Mouse (Mus musculus): ENCODE results near the gene Adrm1. TPM values are rescaled to one million over a fixed set of nuclear protein-coding genes. Genes with fewer than 3 reads are reported as not detected.

Gene Adrm1
- polyA plus RNA-seq, 1 experiment: 204 TPM

GRCm38 (mm10) chr2:180202805-180203204 lies 31.5 kb downstream of the Adrm1 start:
- H3K79me2 ChIP-seq (ENCODE audit: control insufficient read depth, insufficient read depth): peaks cover 2% of the 10 kb centered on the region
- no peak overlapping the region for H3K4me3 ChIP-seq (ENCODE audit: insufficient read depth, poor library complexity, severe bottlenecking)
- no peaks in the 10 kb centered on the region for H3K27me3 ChIP-seq (ENCODE audit: control insufficient read depth, insufficient read depth, insufficient read length)
- H3ac ChIP-seq (ENCODE audit: control insufficient read depth, insufficient read length, low read depth): no peak overlapping the region
- peaks cover 61% of the 10 kb centered on the region for H3K36me3 ChIP-seq (ENCODE audit: control insufficient read depth, insufficient read depth)
- no peaks in the 10 kb centered on the region for H3K79me3 ChIP-seq (ENCODE audit: low read depth)
- TF ChIP-seq MYOG (IDR thresholded peaks at IDR 0.05; ENCODE audit: control insufficient read depth, extremely low read depth, insufficient read length): no peak
- no peak for TF ChIP-seq FOSL1 (IDR thresholded peaks at IDR 0.05; ENCODE audit: insufficient read depth, low read length, poor library complexity, severe bottlenecking)
- no peak for TF ChIP-seq MYOD1 (IDR thresholded peaks at IDR 0.05; ENCODE audit: control insufficient read depth, insufficient read length, low read depth)
- TF ChIP-seq CEBPB (IDR thresholded peaks at IDR 0.05; ENCODE audit: low read depth): no peak
- no peak for TF ChIP-seq USF1 (IDR thresholded peaks at IDR 0.05; ENCODE audit: low read depth)
- no peak for TF ChIP-seq MAX (IDR thresholded peaks at IDR 0.05)
- no peak for TF ChIP-seq CTCF (IDR thresholded peaks at IDR 0.05; ENCODE audit: control insufficient read depth, insufficient read depth, insufficient read length)

GRCm38 (mm10) chr2:180204501-180204900 lies 33.2 kb downstream of the Adrm1 start:
- Histone ChIP-seq H3K79me3 (ENCODE audit: low read depth) (peaks cover 3% of the 10 kb centered on the region), H3K79me2 (ENCODE audit: control insufficient read depth, insufficient read depth) (peaks cover 19% of the 10 kb centered on the region), H3K4me3 (ENCODE audit: insufficient read depth, poor library complexity, severe bottlenecking) (no peak overlapping the region), H3K27me3 (ENCODE audit: control insufficient read depth, insufficient read depth, insufficient read length) (no peaks in the 10 kb centered on the region), H3K36me3 (ENCODE audit: control insufficient read depth, insufficient read depth) (peaks cover 53% of the 10 kb centered on the region), H3ac (ENCODE audit: control insufficient read depth, insufficient read length, low read depth) (no peak overlapping the region)
- TF ChIP-seq CEBPB (IDR thresholded peaks at IDR 0.05; ENCODE audit: low read depth) (no peak), MAX (IDR thresholded peaks at IDR 0.05) (no peak), USF1 (IDR thresholded peaks at IDR 0.05; ENCODE audit: low read depth) (no peak), FOSL1 (IDR thresholded peaks at IDR 0.05; ENCODE audit: insufficient read depth, low read length, poor library complexity, severe bottlenecking) (no peak), CTCF (IDR thresholded peaks at IDR 0.05; ENCODE audit: control insufficient read depth, insufficient read depth, insufficient read length) (no peak), MYOG (IDR thresholded peaks at IDR 0.05; ENCODE audit: control insufficient read depth, extremely low read depth, insufficient read length) (no peak), MYOD1 (IDR thresholded peaks at IDR 0.05; ENCODE audit: control insufficient read depth, insufficient read length, low read depth) (no peak)

- Histone ChIP-seq H3ac (ENCODE audit: control insufficient read depth, insufficient read length, low read depth) (no peak overlapping the region), H3K79me2 (ENCODE audit: control insufficient read depth, insufficient read depth) (peaks cover 26% of the 10 kb centered on the region), H3K4me3 (ENCODE audit: insufficient read depth, poor library complexity, severe bottlenecking) (no peak overlapping the region), H3K79me3 (ENCODE audit: low read depth) (peaks cover 7% of the 10 kb centered on the region), H3K36me3 (ENCODE audit: control insufficient read depth, insufficient read depth) (peaks cover 48% of the 10 kb centered on the region), H3K27me3 (ENCODE audit: control insufficient read depth, insufficient read depth, insufficient read length) (no peaks in the 10 kb centered on the region)
- TF ChIP-seq FOSL1 (IDR thresholded peaks at IDR 0.05; ENCODE audit: insufficient read depth, low read length, poor library complexity, severe bottlenecking) (no peak), CTCF (IDR thresholded peaks at IDR 0.05; ENCODE audit: control insufficient read depth, insufficient read depth, insufficient read length) (no peak), MYOG (IDR thresholded peaks at IDR 0.05; ENCODE audit: control insufficient read depth, extremely low read depth, insufficient read length) (no peak), USF1 (IDR thresholded peaks at IDR 0.05; ENCODE audit: low read depth) (no peak), MYOD1 (IDR thresholded peaks at IDR 0.05; ENCODE audit: control insufficient read depth, insufficient read length, low read depth) (no peak), CEBPB (IDR thresholded peaks at IDR 0.05; ENCODE audit: low read depth) (no peak), MAX (IDR thresholded peaks at IDR 0.05) (no peak)
Measured at GRCm38 (mm10) chr2:180205083-180205955, 34.0 kb downstream of the Adrm1 start.

GRCm38 (mm10) chr2:180205956-180206280 lies 34.6 kb downstream of the Adrm1 start:
- Histone ChIP-seq H3K27me3 (ENCODE audit: control insufficient read depth, insufficient read depth, insufficient read length) (no peaks in the 10 kb centered on the region), H3K79me3 (ENCODE audit: low read depth) (peaks cover 9% of the 10 kb centered on the region), H3K4me3 (ENCODE audit: insufficient read depth, poor library complexity, severe bottlenecking) (no peak overlapping the region), H3K36me3 (ENCODE audit: control insufficient read depth, insufficient read depth) (peaks cover 48% of the 10 kb centered on the region), H3K79me2 (ENCODE audit: control insufficient read depth, insufficient read depth) (peaks cover 32% of the 10 kb centered on the region), H3ac (ENCODE audit: control insufficient read depth, insufficient read length, low read depth) (no peak overlapping the region)
- TF ChIP-seq CEBPB (IDR thresholded peaks at IDR 0.05; ENCODE audit: low read depth): no peak
- TF ChIP-seq MAX (IDR thresholded peaks at IDR 0.05): no peak
- no peak for TF ChIP-seq CTCF (IDR thresholded peaks at IDR 0.05; ENCODE audit: control insufficient read depth, insufficient read depth, insufficient read length)
- TF ChIP-seq MYOG (IDR thresholded peaks at IDR 0.05; ENCODE audit: control insufficient read depth, extremely low read depth, insufficient read length): no peak
- TF ChIP-seq FOSL1 (IDR thresholded peaks at IDR 0.05; ENCODE audit: insufficient read depth, low read length, poor library complexity, severe bottlenecking): no peak
- no peak for TF ChIP-seq MYOD1 (IDR thresholded peaks at IDR 0.05; ENCODE audit: control insufficient read depth, insufficient read length, low read depth)

- H3K79me2 ChIP-seq (ENCODE audit: control insufficient read depth, insufficient read depth): peaks cover 38% of the 10 kb centered on the region
- H3K4me3 ChIP-seq (ENCODE audit: insufficient read depth, poor library complexity, severe bottlenecking): no peak overlapping the region
- peaks cover 15% of the 10 kb centered on the region for H3K79me3 ChIP-seq (ENCODE audit: low read depth)
- TF ChIP-seq CEBPB (IDR thresholded peaks at IDR 0.05; ENCODE audit: low read depth) (no peak), CTCF (IDR thresholded peaks at IDR 0.05; ENCODE audit: control insufficient read depth, insufficient read depth, insufficient read length) (peak; percentile 40)
- H3ac ChIP-seq (ENCODE audit: control insufficient read depth, insufficient read length, low read depth): no peak overlapping the region
- H3K27me3 ChIP-seq (ENCODE audit: control insufficient read depth, insufficient read depth, insufficient read length): no peaks in the 10 kb centered on the region
- H3K36me3 ChIP-seq (ENCODE audit: control insufficient read depth, insufficient read depth): peaks cover 38% of the 10 kb centered on the region
Measured at GRCm38 (mm10) chr2:180207840-180208239, 36.6 kb downstream of the Adrm1 start.

All from C2C12 (cell line).